Mouse (Mus musculus) spleen, adult 2 months (tissue): Measurements from ENCODE around the gene Sema6d.

Experiments
- CTCF ChIP-seq: fragments of 200-500 bp; IDR thresholded peaks from 2 replicates; pipeline ENCODE4 v1.5.1; 2011; ENCODE audit warnings: mild to moderate bottlenecking, inconsistent platforms; ENCODE audit not compliant: insufficient read depth, insufficient read length, insufficient replicate concordance; ENCODE audit errors: extremely low read depth
- POLR2A ChIP-seq: fragments of 200-500 bp; IDR thresholded peaks from 2 replicates; pipeline ENCODE4 v1.6.1; 2011; ENCODE audit warnings: low read depth, low read length, inconsistent platforms

DNA sequence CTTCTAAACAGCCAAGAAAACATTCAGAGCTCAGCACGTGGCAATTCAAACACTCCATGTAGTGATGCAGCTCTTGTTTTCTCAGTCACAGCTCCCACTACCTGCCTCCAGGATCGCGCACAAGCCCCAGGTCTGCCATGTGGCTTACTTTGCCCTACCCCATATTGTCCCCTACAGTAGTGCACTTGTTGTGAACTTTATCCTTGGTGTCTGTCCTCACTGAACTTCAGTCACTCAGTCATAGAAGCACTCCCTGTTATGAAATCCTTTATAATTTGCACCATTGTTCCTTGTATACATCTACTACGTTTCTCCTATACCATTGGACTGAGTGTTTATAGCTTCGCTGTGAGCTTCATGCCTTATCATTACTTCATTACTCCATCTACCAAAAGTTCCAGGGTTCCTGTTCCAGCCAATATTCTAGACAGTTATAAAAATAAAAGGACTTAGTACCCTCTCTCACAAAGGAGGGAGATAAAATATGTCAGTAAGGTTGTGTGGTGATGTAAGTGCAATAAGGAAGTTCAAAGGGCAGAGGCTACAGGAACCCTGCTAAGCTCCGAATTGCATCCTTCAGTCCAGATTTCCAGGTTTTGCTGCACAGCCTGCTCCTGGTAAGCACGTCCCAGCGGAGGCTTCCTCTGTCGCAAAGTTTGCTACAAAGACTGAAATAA lies 512.1 kb downstream of the Sema6d start:
- TF ChIP-seq CTCF = no peak
- no peak for TF ChIP-seq POLR2A
